Mouse (Mus musculus) liver, adult 10 weeks (tissue): ENCODE results near the gene Tarsl2. TPM values are rescaled to one million over a fixed set of nuclear protein-coding genes. Genes with fewer than 3 reads are reported as not detected.

Source experiments
- polyA plus RNA-seq: library from polyadenylated mRNA; stranded (reverse); fragments of 350-450 nt; fragmentation: Illumina TruSeq; extraction: RNeasy Lipid Tissue Mini Kit (QIAGEN cat#74804); gene quantifications from one replicate; pipeline ENCODE4 v1.2.3, GENCODE M21; 2014; ENCODE audit warnings: low read depth, low replicate concordance

Tarsl2 gene
- 14.7 TPM for polyA plus RNA-seq

DNA sequence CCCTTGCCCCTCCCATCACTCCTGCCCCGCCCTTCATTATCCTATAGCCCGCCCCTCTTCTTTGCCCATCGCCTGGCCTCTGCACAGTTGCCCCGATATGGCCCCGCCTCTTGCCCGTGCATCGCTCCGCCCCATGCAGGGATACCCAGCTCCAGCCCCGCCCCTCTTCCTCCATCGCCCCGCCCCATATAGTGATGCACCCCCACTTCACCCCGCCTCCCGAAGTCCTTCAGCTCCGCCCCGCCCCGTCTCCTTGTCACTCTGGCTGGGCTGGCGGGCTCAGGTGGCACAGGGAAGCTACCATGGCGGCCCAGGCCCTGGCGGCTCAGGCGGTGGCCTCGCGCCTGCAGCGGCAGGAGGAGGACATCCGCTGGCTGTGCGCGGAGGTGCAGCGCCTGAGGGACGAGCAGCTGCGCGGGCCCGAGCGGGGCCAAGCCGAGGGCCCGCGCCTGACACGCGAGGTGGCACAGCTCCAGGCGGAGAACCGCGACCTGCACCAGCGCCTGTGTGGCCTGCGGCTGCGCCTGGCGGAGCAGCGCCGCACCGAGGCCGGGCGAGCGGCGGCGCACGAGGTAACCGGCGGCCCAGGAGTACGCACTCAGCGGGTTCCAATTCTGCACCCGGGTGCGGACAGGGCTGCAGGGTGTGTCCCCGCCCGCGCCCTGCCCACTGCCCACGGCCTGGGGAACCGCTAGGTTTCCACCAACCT is at the start of gene Tarsl2:
TSS of gene Tarsl2 (plus strand) at position 256 of the 709 bp plus-strand sequence.

DNA sequence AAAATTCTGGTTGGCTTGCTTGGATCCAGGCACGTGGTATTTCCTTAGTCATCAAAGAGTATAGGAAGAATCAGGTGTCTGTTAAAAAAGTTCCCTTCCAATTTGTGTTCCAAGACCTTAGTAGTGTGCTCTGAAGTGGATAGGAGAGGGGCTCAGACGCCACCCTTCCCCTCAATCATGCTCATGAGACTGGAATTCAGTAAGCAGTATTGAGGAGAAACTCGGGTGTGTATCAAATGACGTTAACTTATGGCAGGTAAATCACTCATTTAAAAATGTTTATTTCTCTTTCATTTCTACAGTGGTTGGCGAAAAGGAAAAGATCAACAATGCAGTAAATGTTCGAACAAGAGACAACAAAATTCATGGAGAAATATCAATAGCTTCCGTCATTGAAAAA is 46.2 kb downstream of the Tarsl2 start, which contains the start of gene Tm2d3:
TSS of gene Tm2d3 (plus strand) at position 301 of the 400 bp plus-strand sequence.

Other genes starting within 250 kb of the Tarsl2 start
- gene Tjp1, start 117.1 kb upstream of the Tarsl2 start, polyA plus RNA-seq: 25.4 TPM
- 15.9 TPM for gene Tm2d3, start 46.3 kb downstream of the Tarsl2 start, polyA plus RNA-seq
- 17.6 TPM for gene Pcsk6, start 216.8 kb downstream of the Tarsl2 start, polyA plus RNA-seq